Mouse (Mus musculus): ENCODE measurements around the gene Larp4b. TPM values are rescaled to one million over a fixed set of nuclear protein-coding genes. Genes with fewer than 3 reads are reported as not detected.

Larp4b gene
- polyA plus RNA-seq, 1 experiment from 2014 or later, result 31.2 TPM

GRCm38 (mm10) chr13:9184281-9184680, 90.6 kb downstream of the Larp4b start:
- no peaks in the 10 kb centered on the region for H3K27me3 ChIP-seq
- WGBS, result 68% methylated on average over 6 of the region's 6 CpGs
- H3K4me1 ChIP-seq, result 0 out of 2 replicates have a peak, but pooled peaks cover 3% of the 10 kb centered on the region
- no peaks in the 10 kb centered on the region for H3K36me3 ChIP-seq
- H3K9ac ChIP-seq, result no peak overlapping the region
- no peak for ATAC-seq (ENCODE audit: borderline replicate concordance, extremely low read depth, low FRiP score, low TSS enrichment)
- H3K27ac ChIP-seq, result no peak overlapping the region
- no peak overlapping the region for H3K4me2 ChIP-seq
- H3K4me3 ChIP-seq, result no peak overlapping the region
- H3K9me3 ChIP-seq, result no peaks in the 10 kb centered on the region

- no peak for ATAC-seq (ENCODE audit: borderline replicate concordance, extremely low read depth, low FRiP score, low TSS enrichment)
- Histone ChIP-seq H3K9ac (no peak overlapping the region), H3K4me2 (no peak overlapping the region), H3K4me1 (0 out of 2 replicates have a peak, but pooled peaks cover 3% of the 10 kb centered on the region), H3K36me3 (no peaks in the 10 kb centered on the region), H3K27ac (no peak overlapping the region), H3K4me3 (no peak overlapping the region), H3K9me3 (no peaks in the 10 kb centered on the region), H3K27me3 (no peaks in the 10 kb centered on the region)
- WGBS, result 74% methylated on average over 6 of the region's 6 CpGs
Observed at GRCm38 (mm10) chr13:9184716-9185115, 91.0 kb downstream of the Larp4b start.

GRCm38 (mm10) chr13:9187156-9187555, 93.5 kb downstream of the Larp4b start:
- no peak for ATAC-seq (ENCODE audit: borderline replicate concordance, extremely low read depth, low FRiP score, low TSS enrichment)
- no peaks in the 10 kb centered on the region for H3K36me3 ChIP-seq
- H3K4me2 ChIP-seq, result no peak overlapping the region
- no peak overlapping the region for H3K9ac ChIP-seq
- H3K27ac ChIP-seq, result no peak overlapping the region
- 0 out of 2 replicates have a peak, but pooled peaks cover 6% of the 10 kb centered on the region for H3K4me1 ChIP-seq
- H3K9me3 ChIP-seq, result no peaks in the 10 kb centered on the region
- 58% methylated on average over 7 of the region's 7 CpGs for WGBS
- H3K27me3 ChIP-seq, result no peaks in the 10 kb centered on the region
- H3K4me3 ChIP-seq, result no peak overlapping the region

- H3K4me3 ChIP-seq, result no peak overlapping the region
- H3K4me1 ChIP-seq, result 0 out of 2 replicates have a peak, but pooled peaks cover 6% of the 10 kb centered on the region
- no peak overlapping the region for H3K27ac ChIP-seq
- H3K27me3 ChIP-seq, result no peaks in the 10 kb centered on the region
- no peaks in the 10 kb centered on the region for H3K36me3 ChIP-seq
- H3K4me2 ChIP-seq, result no peak overlapping the region
- H3K9ac ChIP-seq, result no peak overlapping the region
- 62% methylated on average over 22 of the region's 22 CpGs for WGBS
- no peaks in the 10 kb centered on the region for H3K9me3 ChIP-seq
- no peak for ATAC-seq (ENCODE audit: borderline replicate concordance, extremely low read depth, low FRiP score, low TSS enrichment)
Observed at GRCm38 (mm10) chr13:9187566-9188530, 94.2 kb downstream of the Larp4b start.

- no peak overlapping the region for H3K27ac ChIP-seq
- H3K36me3 ChIP-seq, result no peaks in the 10 kb centered on the region
- no peak overlapping the region for H3K9ac ChIP-seq
- H3K9me3 ChIP-seq, result no peaks in the 10 kb centered on the region
- no peak overlapping the region for H3K4me2 ChIP-seq
- H3K4me3 ChIP-seq, result no peak overlapping the region
- H3K27me3 ChIP-seq, result no peaks in the 10 kb centered on the region
- no peak for ATAC-seq (ENCODE audit: borderline replicate concordance, extremely low read depth, low FRiP score, low TSS enrichment)
- H3K4me1 ChIP-seq, result 0 out of 2 replicates have a peak, but pooled peaks cover 6% of the 10 kb centered on the region
- WGBS, result 87% methylated on average over 5 of the region's 5 CpGs
Observed at GRCm38 (mm10) chr13:9189481-9189880, 95.8 kb downstream of the Larp4b start.

- Histone ChIP-seq H3K36me3 (no peaks in the 10 kb centered on the region), H3K27ac (no peak overlapping the region), H3K4me1 (0 out of 2 replicates have a peak, but pooled peaks cover 6% of the 10 kb centered on the region), H3K4me2 (no peak overlapping the region), H3K27me3 (no peaks in the 10 kb centered on the region), H3K9ac (no peak overlapping the region), H3K4me3 (no peak overlapping the region), H3K9me3 (no peaks in the 10 kb centered on the region)
- peak; percentile 50; the same call in 1 of the 2 replicates for ATAC-seq (ENCODE audit: borderline replicate concordance, extremely low read depth, low FRiP score, low TSS enrichment)
- 41% methylated on average over 15 of the region's 15 CpGs for WGBS
Observed at GRCm38 (mm10) chr13:9191172-9192140, 97.8 kb downstream of the Larp4b start.

GRCm38 (mm10) chr13:9192797-9193330, 99.2 kb downstream of the Larp4b start:
- no peak for ATAC-seq (ENCODE audit: borderline replicate concordance, extremely low read depth, low FRiP score, low TSS enrichment)
- Histone ChIP-seq H3K4me1 (0 out of 2 replicates have a peak, but pooled peaks cover 3% of the 10 kb centered on the region), H3K4me2 (no peak overlapping the region), H3K9me3 (no peaks in the 10 kb centered on the region), H3K27ac (no peak overlapping the region), H3K27me3 (no peaks in the 10 kb centered on the region), H3K4me3 (no peak overlapping the region), H3K9ac (no peak overlapping the region), H3K36me3 (no peaks in the 10 kb centered on the region)
- 45% methylated on average over 9 of the region's 9 CpGs for WGBS

- Histone ChIP-seq H3K4me1 (peaks cover 9% of the 10 kb centered on the region; the same call in 1 of the 2 replicates), H3K27ac (no peak overlapping the region), H3K36me3 (no peaks in the 10 kb centered on the region), H3K9ac (no peak overlapping the region), H3K4me2 (no peak overlapping the region), H3K9me3 (no peaks in the 10 kb centered on the region), H3K4me3 (no peak overlapping the region), H3K27me3 (no peaks in the 10 kb centered on the region)
- 76% methylated on average over 4 of the region's 4 CpGs for WGBS
- no peak for ATAC-seq (ENCODE audit: borderline replicate concordance, extremely low read depth, low FRiP score, low TSS enrichment)
Observed at GRCm38 (mm10) chr13:9194656-9195055, 101.0 kb downstream of the Larp4b start.

GRCm38 (mm10) chr13:9195565-9195964, 101.9 kb downstream of the Larp4b start:
- no peaks in the 10 kb centered on the region for H3K36me3 ChIP-seq
- no peaks in the 10 kb centered on the region for H3K9me3 ChIP-seq
- no peak overlapping the region for H3K4me2 ChIP-seq
- H3K27me3 ChIP-seq, result no peaks in the 10 kb centered on the region
- H3K27ac ChIP-seq, result no peak overlapping the region
- no peak for ATAC-seq (ENCODE audit: borderline replicate concordance, extremely low read depth, low FRiP score, low TSS enrichment)
- H3K9ac ChIP-seq, result no peak overlapping the region
- 58% methylated on average over 4 of the region's 4 CpGs for WGBS
- peaks cover 9% of the 10 kb centered on the region; the same call in 1 of the 2 replicates for H3K4me1 ChIP-seq
- no peak overlapping the region for H3K4me3 ChIP-seq

- 51% methylated on average over 3 of the region's 3 CpGs for WGBS
- no peak for ATAC-seq (ENCODE audit: borderline replicate concordance, extremely low read depth, low FRiP score, low TSS enrichment)
- Histone ChIP-seq H3K27ac (no peak overlapping the region), H3K9me3 (no peaks in the 10 kb centered on the region), H3K27me3 (no peaks in the 10 kb centered on the region), H3K9ac (no peak overlapping the region), H3K4me3 (no peak overlapping the region), H3K36me3 (no peaks in the 10 kb centered on the region), H3K4me2 (no peak overlapping the region), H3K4me1 (peaks cover 6% of the 10 kb centered on the region; the same call in 1 of the 2 replicates)
Observed at GRCm38 (mm10) chr13:9198106-9198505, 104.4 kb downstream of the Larp4b start.

Measured in lung, embryonic 15.5 days (tissue).